Mouse (Mus musculus) MEL-GATA-1-ER (cell line): ENCODE results near the gene Bpifb9a.
"Not testable (repeated sequence)": the region's sequence is repeated elsewhere in the genome, so short reads cannot be mapped to it uniquely, and the experiment has no call there.

Experiments
- DNase-seq: peaks from one replicate; pipeline ENCODE4 v3.0.0-alpha.2; 2012; ENCODE audit warnings: low read depth; ENCODE audit errors: extremely low read depth

The Bpifb9a gene

GRCm38 (mm10) chr2:154304604-154305003 is 47.0 kb downstream of the Bpifb9a start:
- DNase-seq, result not testable (repeated sequence)

GRCm38 (mm10) chr2:154306927-154307326 is 49.3 kb downstream of the Bpifb9a start, which contains the start of gene Bpifb9b:
Bpifb9b (plus strand) TSS chr2:154307227.
- not testable (repeated sequence) for DNase-seq

GRCm38 (mm10) chr2:154313771-154314170 is 56.1 kb downstream of the Bpifb9a start:
- DNase-seq, result not testable (repeated sequence)
